Mouse (Mus musculus) ovary, postnatal 10 days (tissue): ENCODE measurements around the gene Mettl16.

Experiments
- DNase-seq: peaks from one replicate; pipeline ENCODE4 v3.0.0; 2022; ENCODE audit warnings: low spot score

The Mettl16 gene

DNA sequence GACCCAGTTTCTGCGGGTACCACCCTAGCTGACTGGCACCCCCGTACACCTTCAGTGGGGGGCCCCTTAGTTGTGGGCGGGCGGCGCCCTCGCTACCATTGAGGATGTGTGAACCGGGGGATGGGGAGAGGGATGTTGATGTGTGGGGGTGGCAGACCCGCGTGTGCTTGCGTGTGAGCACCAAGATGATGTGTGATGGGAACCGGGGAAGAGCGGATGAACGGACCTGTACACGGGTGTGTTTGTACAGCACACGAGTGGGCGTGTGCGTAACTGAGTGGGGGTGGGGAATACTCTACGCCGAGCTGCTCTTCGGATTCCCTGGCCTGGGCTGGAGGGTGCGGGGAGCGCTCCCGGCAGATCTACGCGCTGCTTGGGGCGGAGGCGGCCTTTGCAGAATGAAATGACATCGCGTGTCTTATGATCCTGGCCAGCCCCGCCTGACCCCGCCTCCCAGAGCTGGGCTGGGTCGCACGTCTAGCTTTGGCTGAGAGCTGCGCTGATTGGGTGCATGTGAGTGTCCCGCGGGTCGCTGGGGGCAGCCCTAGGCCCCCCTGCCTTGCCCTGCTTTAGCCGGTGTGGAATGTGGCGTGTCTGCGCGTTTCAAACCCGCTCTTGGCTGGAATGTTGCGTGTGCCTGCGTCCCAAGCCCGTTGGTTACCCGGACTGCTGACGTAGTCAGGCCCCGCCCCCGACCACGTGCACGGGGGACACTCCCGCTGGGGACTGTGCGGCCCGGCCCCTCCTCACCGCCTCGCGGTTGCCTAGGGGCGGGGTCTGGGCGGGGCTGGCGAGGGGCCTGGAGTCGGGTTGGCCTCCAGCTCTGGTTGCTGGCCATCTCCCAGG is 61.2 kb downstream of the Mettl16 start:
- DNase-seq: peak; percentile 97

DNA sequence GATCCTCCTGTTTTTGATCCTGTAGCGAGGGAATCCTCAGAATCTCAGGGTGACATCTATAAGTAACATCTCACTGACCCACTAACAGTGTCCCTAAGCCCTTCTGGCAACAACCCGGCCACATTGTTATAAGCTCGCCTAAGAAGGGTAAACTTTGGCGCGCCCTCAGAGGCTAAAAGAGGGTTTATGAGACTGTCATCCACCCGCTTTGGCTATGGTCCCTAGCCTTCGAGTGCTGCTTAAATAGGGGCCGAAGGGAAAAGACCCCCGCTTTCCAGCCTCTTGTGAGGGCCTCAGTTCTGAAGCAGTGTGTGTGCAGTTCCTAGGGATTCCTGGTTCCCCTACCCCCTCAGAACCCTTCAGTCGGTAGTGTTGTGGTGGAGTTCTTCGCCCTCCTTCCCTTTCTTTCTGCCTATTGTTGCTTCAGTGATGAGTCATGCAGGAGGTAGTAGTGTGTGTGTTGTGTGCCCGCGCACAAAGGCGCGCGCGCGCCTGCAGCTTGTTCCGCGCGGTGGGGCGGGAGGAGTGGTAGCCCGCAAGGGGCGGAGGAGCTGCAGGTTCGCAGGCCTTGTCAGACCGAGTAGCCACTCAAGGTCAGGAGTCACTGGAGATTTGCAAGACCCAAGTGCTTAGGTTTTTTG is 62.0 kb downstream of the Mettl16 start:
- DNase-seq: peak; percentile 28

DNA sequence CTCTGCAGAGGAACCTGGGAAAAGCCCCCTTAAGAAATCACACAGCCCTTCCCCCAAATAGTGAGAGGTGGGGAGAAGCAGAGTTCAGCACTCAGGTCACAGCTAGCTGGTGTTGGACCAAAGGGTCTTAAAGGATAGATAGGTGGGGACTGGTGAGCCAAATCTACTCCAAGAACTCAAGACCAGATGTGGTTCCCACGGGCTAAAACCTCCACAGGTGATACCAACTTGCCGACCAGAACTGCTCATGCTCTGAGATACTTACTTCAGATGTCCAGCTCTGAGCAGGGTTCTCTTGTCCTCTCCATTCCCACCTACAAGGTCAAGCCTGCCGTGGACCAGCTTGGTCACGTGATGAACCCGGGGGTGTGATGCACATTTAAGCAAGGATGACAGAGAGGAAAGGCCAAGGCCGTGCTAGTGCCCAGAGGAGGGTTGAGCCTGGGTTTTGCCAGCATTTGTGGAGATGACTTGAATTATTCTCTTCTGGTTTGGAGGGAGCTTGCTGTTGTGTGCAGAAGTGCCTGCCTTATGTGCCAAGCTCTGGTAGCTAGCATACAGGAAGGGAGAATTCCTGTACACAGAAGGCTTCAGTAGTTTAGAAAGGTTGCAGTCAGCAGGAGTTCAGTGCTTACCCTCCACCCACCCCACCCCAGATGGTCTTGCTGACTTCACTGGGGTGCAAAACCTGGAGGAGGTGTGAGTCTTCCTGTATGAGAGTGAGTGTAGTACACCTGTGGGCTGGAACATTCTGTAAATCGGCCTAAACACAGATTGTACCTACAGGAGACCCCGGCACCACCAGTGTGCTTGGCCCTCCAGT is 63.1 kb downstream of the Mettl16 start:
- no peak for DNase-seq

DNA sequence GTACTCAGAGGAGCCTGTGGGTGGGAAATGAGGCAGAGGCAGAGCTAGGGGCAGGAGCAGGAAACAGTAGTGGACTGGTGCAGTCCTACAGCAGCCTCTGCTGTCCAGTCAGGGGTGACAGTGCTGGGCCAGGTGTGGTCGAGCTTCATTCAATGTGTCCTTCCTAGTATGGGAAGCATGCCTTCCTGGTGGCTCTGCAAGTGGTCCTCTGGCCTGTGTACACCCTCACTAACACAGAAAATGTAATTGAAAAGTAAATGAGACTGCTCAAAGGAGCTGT is 63.7 kb downstream of the Mettl16 start:
- no peak for DNase-seq

DNA sequence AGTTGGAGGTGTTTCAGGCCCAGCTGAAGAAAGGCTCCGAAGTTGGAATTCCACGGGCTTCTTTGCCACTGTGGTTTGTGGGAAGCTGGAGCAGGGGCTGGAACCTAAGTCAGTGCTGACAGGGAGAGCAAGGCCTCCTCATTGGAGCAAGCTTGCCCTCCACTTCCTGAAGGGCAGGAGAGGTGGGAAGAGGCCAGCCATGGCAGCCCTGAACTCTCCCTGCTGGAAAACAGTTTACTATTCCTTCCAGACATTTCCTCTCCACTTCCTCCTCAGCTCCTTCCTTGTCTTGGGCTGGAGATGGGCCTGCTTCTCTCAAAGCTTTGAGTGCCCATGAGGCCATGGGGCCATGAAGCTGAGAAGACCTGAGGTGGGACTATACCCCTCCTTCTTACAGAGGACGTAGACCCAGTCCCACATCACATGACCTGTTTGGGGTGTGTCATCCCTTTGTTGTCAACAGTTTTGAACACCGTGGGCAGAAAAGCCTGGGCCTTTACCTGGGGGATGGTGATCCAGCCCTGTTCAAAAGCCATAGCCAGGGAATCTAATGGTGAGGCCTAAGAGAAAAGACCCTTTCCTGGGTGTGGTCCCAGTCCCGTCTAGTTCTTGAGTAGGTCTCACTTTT is 64.1 kb downstream of the Mettl16 start:
- no peak for DNase-seq

DNA sequence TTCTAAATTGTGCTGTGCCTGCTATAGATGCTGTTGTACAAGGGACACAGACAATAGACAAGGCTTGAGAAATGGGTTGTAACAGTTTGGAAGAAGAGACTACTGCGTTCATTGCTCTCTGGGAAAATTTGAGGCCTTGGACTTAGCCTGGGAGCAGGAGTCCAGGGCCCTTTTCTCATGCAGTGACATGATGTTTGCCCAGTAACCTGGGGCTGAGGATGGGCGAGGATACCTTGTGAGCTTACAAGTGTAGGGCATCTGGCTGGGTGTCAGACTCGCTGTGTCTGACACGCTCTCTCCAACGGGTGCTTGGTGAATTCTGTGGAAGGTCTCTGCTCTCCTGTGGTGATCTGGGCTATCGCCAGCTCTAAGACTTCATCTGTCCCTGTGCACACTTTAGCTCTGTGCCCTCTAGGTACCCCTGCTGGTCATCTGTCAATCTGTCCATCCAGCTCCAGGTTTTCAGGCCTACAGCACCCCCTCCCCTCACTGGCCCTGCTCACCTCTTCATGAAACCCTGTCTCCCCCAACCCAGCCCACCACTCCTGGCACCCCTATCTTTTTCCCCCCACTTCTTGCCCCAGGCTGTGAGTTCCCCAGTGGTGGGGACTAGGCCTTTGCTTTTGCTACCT is 65.1 kb downstream of the Mettl16 start:
- DNase-seq: no peak

DNA sequence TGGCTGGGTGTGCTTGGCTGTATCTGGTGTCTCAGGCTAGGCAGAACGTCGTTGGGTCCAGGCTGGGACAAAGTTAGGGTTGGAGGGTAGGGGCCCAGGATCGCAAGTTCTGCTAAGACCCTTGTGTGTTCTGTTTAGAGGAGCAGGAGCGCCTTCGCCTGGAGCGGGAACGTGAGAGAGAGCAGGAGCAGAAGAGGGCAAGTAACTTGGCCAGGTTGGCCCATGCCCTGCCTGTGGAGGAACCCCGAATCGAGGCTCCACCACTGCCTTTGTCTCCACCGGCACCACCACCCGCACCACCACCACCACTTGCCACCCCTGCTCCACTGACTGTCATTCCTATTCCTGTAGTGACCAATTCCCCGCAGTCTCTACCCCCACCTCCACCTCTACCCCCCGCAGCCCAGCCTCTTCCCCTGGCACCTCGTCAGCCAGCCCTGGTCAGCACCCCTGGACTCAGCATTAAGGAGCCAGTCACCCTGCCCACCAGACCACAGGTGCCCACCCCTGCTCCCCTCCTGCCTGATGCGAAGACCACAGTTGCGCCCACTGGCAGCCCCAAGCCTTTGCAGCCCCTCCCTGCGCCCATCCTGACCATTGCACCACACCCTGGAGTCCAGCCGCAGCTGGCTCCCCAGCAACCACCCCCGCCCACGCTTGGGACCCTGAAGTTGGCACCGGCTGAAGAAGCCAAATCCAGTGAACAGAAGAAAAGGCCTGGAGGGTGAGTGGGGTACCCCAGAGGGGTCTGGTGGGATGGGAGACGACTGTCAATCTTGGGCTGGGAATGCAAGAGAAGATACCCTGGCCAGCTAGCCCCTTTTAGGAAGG is 65.8 kb downstream of the Mettl16 start:
- DNase-seq: no peak

DNA sequence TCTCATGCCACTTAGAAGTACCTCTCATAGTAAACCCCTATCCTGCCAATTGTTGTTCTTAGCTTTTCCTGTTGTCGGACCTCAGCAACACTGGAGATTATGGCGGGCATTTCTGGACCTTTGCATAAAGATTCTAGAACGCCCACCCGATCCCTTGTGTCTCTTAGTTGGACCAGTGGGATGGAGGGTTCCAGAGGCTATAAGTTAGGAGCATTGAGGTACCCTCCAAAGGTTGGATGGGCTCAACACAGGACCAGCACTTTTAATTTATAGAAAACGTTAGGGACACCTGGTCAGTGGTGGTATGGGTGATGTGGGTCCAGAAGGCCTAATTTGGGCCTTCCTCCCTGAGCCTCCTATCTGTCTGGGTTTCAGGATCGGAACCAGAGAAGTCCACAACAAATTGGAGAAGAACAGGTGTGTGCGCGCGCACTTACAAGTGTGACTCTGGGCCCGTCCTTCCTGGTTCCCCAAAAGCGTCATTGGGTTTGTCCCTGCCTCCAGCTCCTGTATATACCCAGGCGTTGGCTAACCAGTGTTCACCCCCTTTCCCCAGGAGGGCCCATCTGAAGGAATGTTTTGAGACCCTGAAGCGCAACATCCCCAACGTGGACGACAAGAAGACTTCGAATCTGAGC is 66.5 kb downstream of the Mettl16 start:
- DNase-seq: no peak

DNA sequence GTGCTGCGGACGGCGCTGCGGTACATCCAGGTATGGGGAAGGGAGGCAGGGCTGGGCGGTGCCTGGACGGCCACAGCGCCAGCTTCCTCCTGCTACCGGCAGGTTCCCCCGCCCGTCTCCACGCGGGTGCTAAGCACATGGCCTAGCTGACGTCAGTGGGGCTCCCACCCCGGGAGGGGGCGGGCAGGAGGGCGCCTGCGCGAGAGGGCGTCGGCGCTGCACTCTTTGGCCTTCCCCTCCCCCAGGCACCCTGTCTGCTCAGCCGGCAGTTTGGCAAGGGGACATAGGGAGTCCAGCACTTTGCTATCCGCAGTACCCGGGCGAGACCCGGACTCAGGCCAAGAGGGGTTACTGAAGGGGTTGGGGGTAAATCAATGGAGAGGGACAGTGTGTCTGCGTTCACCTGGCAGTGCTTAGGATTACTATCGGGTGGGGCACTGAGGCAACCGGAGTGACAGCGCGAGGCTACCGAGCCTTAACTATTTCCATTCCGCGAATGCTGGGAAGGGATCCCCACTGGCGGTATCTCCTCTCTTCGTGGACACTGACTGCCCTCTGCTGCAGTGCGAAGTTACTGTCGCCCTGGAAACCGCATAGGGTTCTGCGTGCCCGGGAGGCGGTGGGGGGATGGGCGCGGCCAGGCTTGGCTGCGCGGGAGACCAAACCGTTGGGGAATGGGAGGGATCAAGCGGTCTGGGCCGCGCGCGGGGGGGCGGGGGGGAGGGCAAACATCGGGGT is 67.2 kb downstream of the Mettl16 start:
- DNase-seq: peak; percentile 85

DNA sequence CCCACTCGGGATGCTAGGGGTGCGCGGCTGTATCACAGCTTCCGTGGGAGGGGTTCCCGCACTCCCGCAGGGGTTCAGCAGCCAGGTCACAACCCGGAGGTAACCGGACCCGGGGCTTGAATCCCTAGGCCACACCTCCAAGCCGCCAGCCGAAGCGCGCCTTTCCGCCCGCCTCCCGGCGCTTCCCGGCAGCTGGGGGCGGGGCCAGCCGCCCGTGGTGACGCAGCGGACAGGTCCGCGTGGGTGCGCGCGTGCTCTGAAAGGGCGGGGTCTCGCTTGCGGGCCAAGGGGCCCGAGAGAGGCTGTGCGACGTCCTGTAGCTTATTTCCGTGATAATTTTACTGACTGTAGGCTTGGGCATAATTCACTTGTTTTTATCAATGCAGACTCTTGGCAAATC is 67.8 kb downstream of the Mettl16 start:
- peak; percentile 75 for DNase-seq

DNA sequence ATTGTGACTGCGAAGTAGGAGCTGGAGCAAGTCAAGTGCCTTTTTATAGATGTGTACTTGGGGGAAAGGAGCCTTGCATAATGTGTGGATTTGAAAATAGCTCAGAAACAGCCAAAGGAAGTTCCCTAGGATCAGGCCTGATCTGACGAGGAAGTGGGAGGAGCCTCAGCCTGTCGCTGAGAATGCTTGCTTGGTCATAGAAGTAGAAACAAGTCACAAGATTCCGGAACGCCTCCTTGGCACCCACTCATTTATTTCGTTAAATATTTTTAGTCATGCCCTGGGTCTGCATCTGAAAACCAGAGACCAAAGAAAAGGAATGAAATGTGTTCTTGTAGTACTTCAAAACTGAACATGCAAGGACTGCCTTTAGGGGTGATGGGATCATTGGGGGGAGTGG is 68.3 kb downstream of the Mettl16 start:
- DNase-seq: no peak

DNA sequence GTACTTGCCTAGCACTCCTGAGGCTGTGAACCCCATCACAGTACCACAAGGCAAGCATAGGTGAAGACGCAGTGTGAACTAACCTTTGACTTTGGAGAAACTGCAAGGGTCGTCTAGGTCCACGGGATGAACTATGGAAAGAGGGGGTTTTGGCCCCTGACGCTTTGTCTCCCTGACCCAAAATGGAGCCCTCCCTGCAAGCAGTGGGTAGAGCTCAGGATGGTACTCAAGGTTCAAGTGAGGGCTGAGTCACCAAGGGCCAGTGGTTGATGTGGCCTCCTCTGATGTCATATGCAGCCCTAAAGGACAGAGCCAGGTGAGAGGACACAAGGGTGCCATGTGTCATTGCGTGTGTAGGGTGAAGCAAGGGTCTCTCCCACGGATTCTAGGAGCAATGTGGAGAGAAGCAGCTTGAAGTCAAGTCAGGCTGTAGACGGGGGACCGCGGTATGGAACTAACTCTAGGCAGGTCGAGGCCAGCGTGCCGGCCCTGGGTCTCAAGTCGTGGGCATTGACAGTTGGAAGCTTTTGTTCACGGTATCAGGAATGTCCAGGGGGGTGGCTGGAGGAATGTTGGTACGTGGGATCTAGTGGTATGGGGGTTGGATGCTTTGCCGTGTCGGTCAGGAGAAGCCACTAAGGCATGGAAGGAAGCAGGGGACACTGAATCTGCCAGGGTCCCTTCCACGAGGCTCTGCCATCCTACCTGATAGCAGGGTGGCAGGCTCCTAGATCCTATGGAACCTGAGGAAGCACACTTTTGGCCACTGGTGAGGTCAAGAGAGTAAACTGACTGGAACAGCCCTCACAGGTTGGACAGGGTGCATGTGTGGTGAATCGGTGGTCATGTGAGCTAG is 69.5 kb downstream of the Mettl16 start:
- no peak for DNase-seq

DNA sequence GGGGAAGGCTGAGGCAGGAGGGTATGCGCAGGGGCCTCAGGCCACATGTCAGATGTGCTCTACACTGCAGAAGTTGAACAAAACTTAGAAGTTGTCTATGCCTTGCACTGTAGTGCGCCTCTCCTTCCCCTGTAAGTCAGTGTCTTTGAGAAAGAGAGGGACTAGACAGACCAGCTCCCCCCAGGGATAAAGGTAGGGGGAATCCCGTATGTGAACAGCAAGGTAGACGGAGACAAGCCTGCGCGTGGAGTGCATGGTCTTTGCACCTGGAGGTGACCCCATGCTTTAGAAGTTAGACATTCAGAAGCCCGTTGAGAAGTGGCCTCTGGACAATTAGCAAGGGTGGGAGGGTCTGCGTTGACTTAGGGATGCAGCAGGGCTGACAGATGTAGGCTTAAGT is 70.1 kb downstream of the Mettl16 start:
- DNase-seq: no peak

DNA sequence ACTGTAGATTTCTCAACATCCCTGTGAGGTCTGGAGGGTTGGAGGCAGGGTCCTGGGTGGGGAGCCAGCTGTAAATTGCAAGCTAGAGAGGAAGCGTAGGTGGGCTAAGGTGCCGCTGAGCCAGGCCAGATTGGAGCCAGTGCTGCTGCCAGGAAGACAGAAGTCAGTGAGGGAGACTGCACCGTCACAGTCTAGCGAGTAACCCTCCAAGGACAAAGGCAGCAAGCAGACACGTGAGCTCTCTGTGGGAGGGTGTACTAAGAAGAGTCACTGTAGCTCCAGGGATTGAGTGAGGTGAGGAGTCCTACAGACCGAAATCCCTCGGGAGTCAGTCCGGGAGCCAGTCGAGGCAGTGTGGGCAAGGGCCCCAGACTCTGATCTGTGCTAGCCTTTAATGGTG is 70.7 kb downstream of the Mettl16 start:
- DNase-seq: no peak

DNA sequence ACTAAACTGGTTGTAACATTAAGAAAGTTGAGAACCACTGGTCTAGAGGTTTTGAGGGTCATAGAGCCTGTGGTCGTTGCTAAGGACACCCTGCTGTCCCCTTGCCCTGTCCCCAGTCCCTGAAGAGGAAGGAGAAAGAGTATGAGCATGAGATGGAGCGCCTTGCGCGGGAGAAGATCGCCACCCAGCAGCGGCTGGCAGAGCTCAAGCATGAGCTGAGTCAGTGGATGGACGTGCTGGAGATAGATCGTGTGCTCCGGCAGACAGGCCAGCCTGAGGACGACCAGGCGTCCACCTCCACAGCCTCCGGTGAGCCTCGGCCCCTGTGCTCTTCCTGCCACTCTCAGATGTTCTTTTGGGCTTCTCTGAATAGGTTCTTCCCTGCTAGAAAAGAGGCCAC is 71.4 kb downstream of the Mettl16 start:
- DNase-seq: no peak

DNA sequence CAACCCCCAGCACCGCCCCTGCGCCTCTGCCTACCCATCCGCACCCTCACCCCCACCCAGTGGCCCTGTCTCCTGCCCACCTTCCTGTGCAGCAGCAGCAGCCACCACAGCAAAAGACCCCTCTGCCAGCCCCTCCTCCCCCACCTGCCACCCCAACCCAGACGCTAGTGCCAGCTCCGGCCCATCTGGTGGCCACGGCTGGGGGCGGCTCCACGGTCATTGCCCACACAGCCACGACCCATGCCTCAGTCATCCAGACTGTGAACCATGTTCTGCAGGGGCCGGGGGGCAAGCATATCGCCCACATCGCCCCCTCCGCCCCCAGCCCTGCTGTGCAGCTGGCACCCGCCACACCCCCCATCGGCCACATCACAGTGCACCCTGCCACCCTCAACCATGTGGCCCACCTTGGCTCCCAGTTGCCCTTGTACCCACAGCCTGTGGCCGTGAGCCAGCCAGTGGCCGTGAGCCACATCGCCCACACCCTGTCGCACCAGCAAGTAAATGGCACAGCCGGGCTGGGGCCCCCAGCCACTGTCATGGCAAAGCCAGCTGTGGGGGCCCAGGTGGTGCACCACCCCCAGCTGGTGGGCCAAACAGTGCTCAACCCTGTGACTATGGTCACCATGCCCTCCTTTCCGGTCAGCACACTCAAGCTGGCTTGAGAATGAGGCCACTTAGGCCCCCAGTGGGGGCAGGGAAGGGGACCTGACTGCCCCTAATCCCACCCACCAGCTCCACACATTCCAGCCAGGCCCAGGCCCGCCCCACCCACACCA is 72.2 kb downstream of the Mettl16 start:
- DNase-seq: no peak

DNA sequence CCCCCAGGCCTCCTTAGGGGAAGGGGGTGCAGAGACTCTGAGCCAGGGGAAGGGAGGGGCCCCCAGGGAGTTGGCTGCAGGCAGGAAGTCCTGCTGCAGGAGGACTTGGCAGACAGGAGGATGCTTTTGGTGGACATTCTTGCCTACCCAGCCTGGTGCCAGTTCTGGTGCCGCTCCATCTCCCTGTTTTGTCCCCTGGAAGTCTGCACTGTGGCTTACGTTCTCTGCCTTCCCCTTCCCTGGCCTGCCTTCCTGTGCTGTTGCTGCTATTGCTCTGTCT is 72.7 kb downstream of the Mettl16 start:
- no peak for DNase-seq

DNA sequence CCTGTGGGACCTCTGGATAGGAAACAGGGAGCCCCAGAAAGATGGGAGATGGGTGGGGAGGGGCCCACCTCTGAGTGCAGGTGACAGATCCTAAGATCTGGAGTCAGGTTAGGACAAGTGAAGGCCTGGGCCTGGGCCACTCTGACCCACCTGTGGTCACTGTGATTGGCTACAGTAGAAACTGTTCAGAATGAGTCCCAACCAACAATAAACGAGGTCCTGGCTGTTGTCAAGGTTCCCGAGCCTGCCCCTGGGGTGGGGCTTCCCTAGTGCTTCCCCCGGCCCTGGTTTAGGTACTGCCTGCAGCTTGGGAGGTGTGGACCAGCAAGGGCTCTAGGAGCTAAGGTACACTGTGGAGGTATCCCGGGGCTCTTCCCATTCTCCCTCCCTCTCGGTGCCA is 73.1 kb downstream of the Mettl16 start:
- DNase-seq: no peak

DNA sequence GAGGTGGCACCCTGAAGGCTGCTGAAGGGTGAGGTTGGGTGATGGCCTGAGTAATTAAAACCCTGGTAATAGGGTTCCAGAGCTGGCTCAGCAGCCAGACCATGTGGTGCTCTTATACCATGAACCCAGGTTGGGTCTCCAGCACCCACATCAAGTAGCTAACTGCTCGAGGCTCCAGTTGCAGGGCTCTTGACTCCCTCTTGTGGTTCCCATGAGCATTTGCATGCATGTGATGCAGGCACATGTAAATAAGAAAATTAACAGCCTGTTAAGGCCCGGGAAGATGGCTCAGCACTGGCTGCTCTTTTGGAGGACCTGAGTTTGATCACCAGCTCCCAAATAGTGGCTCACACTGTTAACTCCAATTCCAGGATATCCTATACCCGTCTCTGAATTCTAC is 75.2 kb downstream of the Mettl16 start:
- DNase-seq: no peak
